Mouse (Mus musculus): ENCODE measurements around the gene Gm4559. TPM values are rescaled to one million over a fixed set of nuclear protein-coding genes. Genes with fewer than 3 reads are reported as not detected.
"Not testable (repeated sequence)": the region's sequence is repeated elsewhere in the genome, so short reads cannot be mapped to it uniquely, and the experiment has no call there.

Gene Gm4559
- total RNA-seq (2021): not detected
- long read RNA-seq, experiment 1: 0 reads
- long read RNA-seq, experiment 2: 0 reads

GRCm38 (mm10) chr7:142274263-142274662 lies at the start of gene Gm4559:
Gene Gm4559, minus strand, starts transcription at chr7:142274363.
- DNase-seq; intact Hi-C loops (cut with DNase I): not testable (repeated sequence)

GRCm38 (mm10) chr7:142323396-142324117 lies 49.4 kb upstream of the Gm4559 start:
- intact Hi-C loops (cut with DNase I): no loop called here
- DNase-seq: no peak

- intact Hi-C loops (cut with DNase I): no loop called here
- no peak for DNase-seq
These were observed 48.5 kb upstream of the Gm4559 start for GRCm38 (mm10) chr7:142322641-142323040.

GRCm38 (mm10) chr7:142321637-142322306 lies 47.6 kb upstream of the Gm4559 start:
- DNase-seq; intact Hi-C loops (cut with DNase I): not testable (repeated sequence)

- intact Hi-C loops (cut with DNase I): no loop called here
- DNase-seq: no peak
These were observed 46.7 kb upstream of the Gm4559 start for GRCm38 (mm10) chr7:142320906-142321305.

- intact Hi-C loops (cut with DNase I): loop anchor here (5.0 kb wide), 2 partner anchors 118 to 183 kb away; no protein-coding TSS in a partner anchor
- no peak for DNase-seq
These were observed 45.0 kb upstream of the Gm4559 start for GRCm38 (mm10) chr7:142319124-142319523.

- intact Hi-C loops (cut with DNase I): loop anchor here (2.0 to 5.0 kb wide), 5 partner anchors 18 to 358 kb away; no protein-coding TSS in a partner anchor
- no peak for DNase-seq
These were observed 43.1 kb upstream of the Gm4559 start for GRCm38 (mm10) chr7:142317216-142317615.

GRCm38 (mm10) chr7:142316558-142316957 lies 42.4 kb upstream of the Gm4559 start:
- DNase-seq: peak; percentile 22 to 52
- intact Hi-C loops (cut with DNase I): loop anchor here (2.0 to 5.0 kb wide), 5 partner anchors 18 to 358 kb away; no protein-coding TSS in a partner anchor

- no peak for DNase-seq
- intact Hi-C loops (cut with DNase I): loop anchor here (5.0 kb wide), 2 partner anchors 123 to 188 kb away; no protein-coding TSS in a partner anchor
These were observed 40.6 kb upstream of the Gm4559 start for GRCm38 (mm10) chr7:142314600-142315285.

GRCm38 (mm10) chr7:142303929-142304328 lies 29.8 kb upstream of the Gm4559 start:
- intact Hi-C loops (cut with DNase I); DNase-seq: not testable (repeated sequence)

GRCm38 (mm10) chr7:142303249-142303648 lies 29.1 kb upstream of the Gm4559 start, which contains the start of gene Krtap5-4:
Gene Krtap5-4, plus strand, starts transcription at chr7:142303549.
- intact Hi-C loops (cut with DNase I): no loop called here
- no peak for DNase-seq

- DNase-seq; intact Hi-C loops (cut with DNase I): not testable (repeated sequence)
These were observed 22.9 kb upstream of the Gm4559 start, which contains the start of gene Krtap5-1 for GRCm38 (mm10) chr7:142297018-142297417. Gene Krtap5-1, minus strand, starts transcription at chr7:142297118.

GRCm38 (mm10) chr7:142296108-142296507 lies 21.9 kb upstream of the Gm4559 start:
- intact Hi-C loops (cut with DNase I); DNase-seq: not testable (repeated sequence)

GRCm38 (mm10) chr7:142295418-142295817 lies 21.3 kb upstream of the Gm4559 start:
- intact Hi-C loops (cut with DNase I): no loop called here
- no peak for DNase-seq

GRCm38 (mm10) chr7:142293851-142294250 lies 19.7 kb upstream of the Gm4559 start:
- peak; percentile 10 to 28 for DNase-seq
- intact Hi-C loops (cut with DNase I): loop anchor here (1.0 kb wide), 1 partner anchor 17 kb away; no protein-coding TSS in a partner anchor

GRCm38 (mm10) chr7:142285910-142286612 lies 11.9 kb upstream of the Gm4559 start:
- intact Hi-C loops (cut with DNase I); DNase-seq: not testable (repeated sequence)

GRCm38 (mm10) chr7:142285130-142285835 lies 11.1 kb upstream of the Gm4559 start:
- peak; percentile 25 to 50 for DNase-seq
- intact Hi-C loops (cut with DNase I): no loop called here

- DNase-seq: peak; percentile 91 to 94
- intact Hi-C loops (cut with DNase I): no loop called here
These were observed 10.5 kb upstream of the Gm4559 start for GRCm38 (mm10) chr7:142284615-142285080.

- intact Hi-C loops (cut with DNase I): no loop called here
- peak; percentile 62 to 66 for DNase-seq
These were observed 9.9 kb upstream of the Gm4559 start for GRCm38 (mm10) chr7:142284023-142284591.

Data from heart, postnatal 14 days (tissue).